Mouse (Mus musculus) liver, adult 2 months (tissue): ENCODE measurements around the gene Pygo1.

Experiments
- CTCF ChIP-seq: fragments of 200-500 bp; IDR thresholded peaks from 2 replicates; pipeline ENCODE4 v1.5.1; 2011; ENCODE audit warnings: low read depth, low read length, control low read depth
- POLR2A ChIP-seq: fragments of 200-500 bp; IDR thresholded peaks from 2 replicates; pipeline ENCODE4 v1.6.1; 2011; ENCODE audit warnings: low read length, control low read depth; ENCODE audit not compliant: insufficient read depth; ENCODE audit errors: extremely low read depth

- TF ChIP-seq CTCF = no peak
- TF ChIP-seq POLR2A = no peak
Measured at GRCm38 (mm10) chr9:72881026-72881768, 44.2 kb upstream of the Pygo1 start.
